Mouse (Mus musculus) lung, adult 2 months (tissue): ENCODE measurements around the gene Zfp629. TPM values are rescaled to one million over a fixed set of nuclear protein-coding genes. Genes with fewer than 3 reads are reported as not detected.

ENCODE experiments used
- DNase-seq: peaks from one replicate; pipeline ENCODE4 v3.0.0; 2022
- H3K4me1 ChIP-seq: fragments of 200-500 bp; 2 replicates; pipeline ENCODE4 v1.6.1; 2011; ENCODE audit warnings: low read length; ENCODE audit not compliant: control insufficient read depth, insufficient read depth
- H3K4me3 ChIP-seq: fragments of 200-500 bp; replicated peaks from 2 replicates; pipeline ENCODE3; 2011; ENCODE audit warnings: low read depth, mild to moderate bottlenecking, control low read depth, low read length; ENCODE audit errors: extremely low read depth
- CTCF ChIP-seq: fragments of 200-500 bp; IDR thresholded peaks from 2 replicates; pipeline ENCODE4 v1.5.1; 2011; ENCODE audit warnings: mild to moderate bottlenecking, low read length, control low read depth; ENCODE audit not compliant: insufficient read depth
- POLR2A ChIP-seq: fragments of 200-500 bp; IDR thresholded peaks from 2 replicates; pipeline ENCODE4 v1.6.1; 2011; ENCODE audit warnings: low read depth, mild to moderate bottlenecking, control low read depth, low read length, borderline replicate concordance; ENCODE audit errors: extremely low read depth
- WGBS: fragments of 180-500 bp; shearing (Covaris S2); methylation state at CpG from one replicate; pipeline ENCODE4 v1.1.7; 2018; 5-methylcytosine and 5-hydroxymethylcytosine counted together
- polyA plus RNA-seq: library from polyadenylated mRNA; depleted of rRNA; stranded (reverse); fragments of >200 nt; gene quantifications from 2 replicates; pipeline ENCODE4 v1.2.3, GENCODE M21; 2012

Gene Zfp629
- polyA plus RNA-seq, 1 experiment, result 15.4 TPM

- WGBS, result 71% methylated on average over 4 of the region's 4 CpGs
These were observed 13.9 kb downstream of the Zfp629 start for GRCm38 (mm10) chr7:127601735-127602134.

GRCm38 (mm10) chr7:127600612-127601011 lies 15.0 kb downstream of the Zfp629 start:
- no peak for DNase-seq
- no peaks in the 10 kb centered on the region for H3K4me1 ChIP-seq
- TF ChIP-seq CTCF (no peak), POLR2A (no peak)
- 92% methylated on average over 7 of the region's 7 CpGs for WGBS
- no peak overlapping the region for H3K4me3 ChIP-seq

More at GRCm38 (mm10) chr7:127601735-127602134, 13.9 kb downstream of the Zfp629 start:
- Histone ChIP-seq H3K4me1 (no peaks in the 10 kb centered on the region), H3K4me3 (no peak overlapping the region)
- TF ChIP-seq POLR2A (no peak), CTCF (no peak)
- no peak for DNase-seq

- 94% methylated on average over 17 of the region's 17 CpGs for WGBS
- TF ChIP-seq CTCF, result no peak
- no peak for TF ChIP-seq POLR2A
- no peak for DNase-seq
These were observed 18.9 kb downstream of the Zfp629 start for GRCm38 (mm10) chr7:127596747-127597146.

GRCm38 (mm10) chr7:127592575-127592974 lies 23.0 kb downstream of the Zfp629 start:
- WGBS, result 89% methylated on average over 14 of the region's 14 CpGs
- peaks cover 5% of the 10 kb centered on the region for H3K4me1 ChIP-seq
- H3K4me3 ChIP-seq, result no peak overlapping the region
- TF ChIP-seq POLR2A, result no peak
- no peak for TF ChIP-seq CTCF
- DNase-seq, result no peak

More at GRCm38 (mm10) chr7:127596747-127597146, 18.9 kb downstream of the Zfp629 start:
- Histone ChIP-seq H3K4me3 (no peak overlapping the region), H3K4me1 (no peaks in the 10 kb centered on the region)

GRCm38 (mm10) chr7:127591108-127591507 lies 24.5 kb downstream of the Zfp629 start:
- no peak for DNase-seq
- TF ChIP-seq CTCF (no peak), POLR2A (no peak)
- 83% methylated on average over 10 of the region's 10 CpGs for WGBS
- H3K4me1 ChIP-seq, result peaks cover 5% of the 10 kb centered on the region
- no peak overlapping the region for H3K4me3 ChIP-seq

- H3K4me3 ChIP-seq, result no peak overlapping the region
- H3K4me1 ChIP-seq, result peaks cover 5% of the 10 kb centered on the region
- TF ChIP-seq CTCF (no peak), POLR2A (no peak)
- no peak for DNase-seq
- 94% methylated on average over 9 of the region's 9 CpGs for WGBS
These were observed 26.0 kb downstream of the Zfp629 start for GRCm38 (mm10) chr7:127589637-127590036.

- Histone ChIP-seq H3K4me1 (peaks cover 5% of the 10 kb centered on the region), H3K4me3 (peak overlapping the region; percentile 87)
- DNase-seq, result no peak
- 3% methylated on average over 29 of the region's 29 CpGs for WGBS
- TF ChIP-seq POLR2A, result no peak
- TF ChIP-seq CTCF, result no peak
These were observed 26.7 kb downstream of the Zfp629 start for GRCm38 (mm10) chr7:127588901-127589300.

- H3K4me1 ChIP-seq, result peaks cover 5% of the 10 kb centered on the region
- DNase-seq, result peak; percentile 88
- under 1% methylated on average over 50 of the region's 50 CpGs for WGBS
- peak within 1 kb of the TSS; percentile 87 for H3K4me3 ChIP-seq
- TF ChIP-seq CTCF (no peak), POLR2A (peak; percentile 53; the same call in 1 of the 2 replicates)
These were observed 27.4 kb downstream of the Zfp629 start, which contains the start of the genes Ccdc189 and Rnf40 for GRCm38 (mm10) chr7:127588011-127588871. Ccdc189 (minus strand) TSS chr7:127588595. Rnf40 (plus strand) TSS chr7:127588767.

- H3K4me1 ChIP-seq, result peaks cover 5% of the 10 kb centered on the region
- TF ChIP-seq CTCF (no peak), POLR2A (no peak)
- no peak for DNase-seq
- H3K4me3 ChIP-seq, result no peak overlapping the region
- 54% methylated on average over 5 of the region's 5 CpGs for WGBS
These were observed 28.4 kb downstream of the Zfp629 start for GRCm38 (mm10) chr7:127587196-127587595.

- DNase-seq, result no peak
- 92% methylated on average over 6 of the region's 6 CpGs for whole genome bisulfite sequencing
- no peak overlapping the region for H3K4me3 ChIP-seq
- peaks cover 5% of the 10 kb centered on the region for H3K4me1 ChIP-seq
- no peak for TF ChIP-seq CTCF
- TF ChIP-seq POLR2A, result no peak
These were observed 29.4 kb downstream of the Zfp629 start for GRCm38 (mm10) chr7:127586149-127586548.
